Mouse (Mus musculus): ENCODE measurements around the gene Mep1a. TPM values are rescaled to one million over a fixed set of nuclear protein-coding genes. Genes with fewer than 3 reads are reported as not detected.
"Not testable (repeated sequence)": the region's sequence is repeated elsewhere in the genome, so short reads cannot be mapped to it uniquely, and the experiment has no call there.

The Mep1a gene
- polyA plus RNA-seq, 1 experiment from 2014 or later: not detected

GRCm38 (mm10) chr17:43501631-43502030, 981 bp downstream of the Mep1a start:
- no peaks in the 10 kb centered on the region for H3K79me2 ChIP-seq (ENCODE audit: inconsistent target)
- 95% methylated on average over 5 of the region's 5 CpGs for WGBS (ENCODE audit: missing documents)
- H3K36me3 ChIP-seq (ENCODE audit: inconsistent target): no peaks in the 10 kb centered on the region

GRCm38 (mm10) chr17:43501223-43501622, 1.4 kb downstream of the Mep1a start:
- no peaks in the 10 kb centered on the region for H3K79me2 ChIP-seq (ENCODE audit: inconsistent target)
- H3K4me3 ChIP-seq (ENCODE audit: inconsistent target): no peak overlapping the region
- no peaks in the 10 kb centered on the region for H3K36me3 ChIP-seq (ENCODE audit: inconsistent target)
- H3K27ac ChIP-seq: no peak overlapping the region
- WGBS (ENCODE audit: missing documents): 15% methylated on average over 3 of the region's 3 CpGs

More at GRCm38 (mm10) chr17:43501631-43502030, 981 bp downstream of the Mep1a start:
- Histone ChIP-seq H3K4me3 (ENCODE audit: inconsistent target) (no peak overlapping the region), H3K27ac (no peak overlapping the region)

- Histone ChIP-seq H3K27ac (no peak overlapping the region), H3K36me3 (ENCODE audit: inconsistent target) (no peaks in the 10 kb centered on the region), H3K79me2 (ENCODE audit: inconsistent target) (no peaks in the 10 kb centered on the region), H3K4me3 (ENCODE audit: inconsistent target) (no peak overlapping the region)
- whole genome bisulfite sequencing (ENCODE audit: missing documents): 92% methylated on average over 1 of the region's 1 CpGs
These were observed 2.1 kb downstream of the Mep1a start for GRCm38 (mm10) chr17:43500513-43500912.

GRCm38 (mm10) chr17:43497521-43497920, 5.1 kb downstream of the Mep1a start:
- Histone ChIP-seq H3K36me3 (ENCODE audit: inconsistent target) (no peaks in the 10 kb centered on the region), H3K27ac (no peak overlapping the region), H3K4me3 (ENCODE audit: inconsistent target) (no peak overlapping the region), H3K79me2 (ENCODE audit: inconsistent target) (no peaks in the 10 kb centered on the region)
- 61% methylated on average over 4 of the region's 4 CpGs for WGBS (ENCODE audit: missing documents)

GRCm38 (mm10) chr17:43495502-43495901, 7.1 kb downstream of the Mep1a start:
- no peaks in the 10 kb centered on the region for H3K79me2 ChIP-seq (ENCODE audit: inconsistent target)
- 42% methylated on average over 5 of the region's 5 CpGs for WGBS (ENCODE audit: missing documents)
- H3K36me3 ChIP-seq (ENCODE audit: inconsistent target): no peaks in the 10 kb centered on the region
- no peak overlapping the region for H3K4me3 ChIP-seq (ENCODE audit: inconsistent target)
- no peak overlapping the region for H3K27ac ChIP-seq

GRCm38 (mm10) chr17:43490371-43490770, 12.2 kb downstream of the Mep1a start:
- not testable (repeated sequence) for H3K79me2 ChIP-seq (ENCODE audit: inconsistent target); H3K4me3 ChIP-seq (ENCODE audit: inconsistent target); H3K36me3 ChIP-seq (ENCODE audit: inconsistent target); H3K27ac ChIP-seq
- no CpG with 5 or more reads among the region's 10 CpGs for WGBS (ENCODE audit: missing documents)

GRCm38 (mm10) chr17:43488439-43489151, 14.0 kb downstream of the Mep1a start:
- WGBS (ENCODE audit: missing documents): 100% methylated on average over 2 of the region's 2 CpGs
- no peaks in the 10 kb centered on the region for H3K79me2 ChIP-seq (ENCODE audit: inconsistent target)

GRCm38 (mm10) chr17:43485982-43486381, 16.6 kb downstream of the Mep1a start:
- Histone ChIP-seq H3K27ac (no peak overlapping the region), H3K36me3 (ENCODE audit: inconsistent target) (no peaks in the 10 kb centered on the region), H3K4me3 (ENCODE audit: inconsistent target) (no peak overlapping the region), H3K79me2 (ENCODE audit: inconsistent target) (no peaks in the 10 kb centered on the region)
- 91% methylated on average over 3 of the region's 3 CpGs for WGBS (ENCODE audit: missing documents)

More at GRCm38 (mm10) chr17:43488439-43489151, 14.0 kb downstream of the Mep1a start:
- Histone ChIP-seq H3K36me3 (ENCODE audit: inconsistent target) (no peaks in the 10 kb centered on the region), H3K4me3 (ENCODE audit: inconsistent target) (no peak overlapping the region), H3K27ac (no peak overlapping the region)

- Histone ChIP-seq H3K4me3 (ENCODE audit: inconsistent target) (no peak overlapping the region), H3K36me3 (ENCODE audit: inconsistent target) (no peaks in the 10 kb centered on the region), H3K27ac (no peak overlapping the region), H3K79me2 (ENCODE audit: inconsistent target) (no peaks in the 10 kb centered on the region)
These were observed 25.0 kb downstream of the Mep1a start for GRCm38 (mm10) chr17:43477621-43478020.

- Histone ChIP-seq H3K27ac (no peak overlapping the region), H3K4me3 (ENCODE audit: inconsistent target) (no peak overlapping the region), H3K36me3 (ENCODE audit: inconsistent target) (no peaks in the 10 kb centered on the region), H3K79me2 (ENCODE audit: inconsistent target) (no peaks in the 10 kb centered on the region)
- WGBS (ENCODE audit: missing documents): 91% methylated on average over 16 of the region's 16 CpGs
These were observed 27.8 kb downstream of the Mep1a start for GRCm38 (mm10) chr17:43474775-43475174.

GRCm38 (mm10) chr17:43472558-43472957, 30.1 kb downstream of the Mep1a start:
- H3K79me2 ChIP-seq (ENCODE audit: inconsistent target): no peaks in the 10 kb centered on the region
- H3K36me3 ChIP-seq (ENCODE audit: inconsistent target): no peaks in the 10 kb centered on the region
- 85% methylated on average over 4 of the region's 4 CpGs for WGBS (ENCODE audit: missing documents)
- no peak overlapping the region for H3K27ac ChIP-seq
- no peak overlapping the region for H3K4me3 ChIP-seq (ENCODE audit: inconsistent target)

- Histone ChIP-seq H3K79me2 (ENCODE audit: inconsistent target) (no peaks in the 10 kb centered on the region), H3K4me3 (ENCODE audit: inconsistent target) (no peak overlapping the region), H3K27ac (no peak overlapping the region), H3K36me3 (ENCODE audit: inconsistent target) (no peaks in the 10 kb centered on the region)
- 23% methylated on average over 3 of the region's 3 CpGs for WGBS (ENCODE audit: missing documents)
These were observed 32.6 kb downstream of the Mep1a start for GRCm38 (mm10) chr17:43470039-43470438.

GRCm38 (mm10) chr17:43460245-43461181, 42.1 kb downstream of the Mep1a start:
- H3K4me3 ChIP-seq (ENCODE audit: inconsistent target): no peak overlapping the region
- no peak overlapping the region for H3K27ac ChIP-seq
- H3K36me3 ChIP-seq (ENCODE audit: inconsistent target): no peaks in the 10 kb centered on the region
- 40% methylated on average over 18 of the region's 19 CpGs for WGBS (ENCODE audit: missing documents)
- H3K79me2 ChIP-seq (ENCODE audit: inconsistent target): no peaks in the 10 kb centered on the region

- Histone ChIP-seq H3K79me2 (ENCODE audit: inconsistent target) (no peaks in the 10 kb centered on the region), H3K36me3 (ENCODE audit: inconsistent target) (no peaks in the 10 kb centered on the region), H3K27ac (no peak overlapping the region), H3K4me3 (ENCODE audit: inconsistent target) (no peak overlapping the region)
- 78% methylated on average over 12 of the region's 12 CpGs for WGBS (ENCODE audit: missing documents)
These were observed 42.8 kb downstream of the Mep1a start for GRCm38 (mm10) chr17:43459737-43460230.

GRCm38 (mm10) chr17:43458598-43458997, 44.0 kb downstream of the Mep1a start:
- Histone ChIP-seq H3K36me3 (ENCODE audit: inconsistent target) (no peaks in the 10 kb centered on the region), H3K27ac (no peak overlapping the region), H3K79me2 (ENCODE audit: inconsistent target) (no peaks in the 10 kb centered on the region), H3K4me3 (ENCODE audit: inconsistent target) (no peak overlapping the region)
- WGBS (ENCODE audit: missing documents): 4% methylated on average over 9 of the region's 9 CpGs

Data from macrophage (primary cell).